Mouse (Mus musculus): ENCODE results near the gene Cd276. TPM values are rescaled to one million over a fixed set of nuclear protein-coding genes. Genes with fewer than 3 reads are reported as not detected.
"Not testable (repeated sequence)": the region's sequence is repeated elsewhere in the genome, so short reads cannot be mapped to it uniquely, and the experiment has no call there.

The Cd276 gene
- total RNA-seq (2022) = 10 to 100 TPM in 1 of 4 experiments, 1 to 10 TPM in 3; 7.0 to 11.4 (median 8.2) TPM

DNA sequence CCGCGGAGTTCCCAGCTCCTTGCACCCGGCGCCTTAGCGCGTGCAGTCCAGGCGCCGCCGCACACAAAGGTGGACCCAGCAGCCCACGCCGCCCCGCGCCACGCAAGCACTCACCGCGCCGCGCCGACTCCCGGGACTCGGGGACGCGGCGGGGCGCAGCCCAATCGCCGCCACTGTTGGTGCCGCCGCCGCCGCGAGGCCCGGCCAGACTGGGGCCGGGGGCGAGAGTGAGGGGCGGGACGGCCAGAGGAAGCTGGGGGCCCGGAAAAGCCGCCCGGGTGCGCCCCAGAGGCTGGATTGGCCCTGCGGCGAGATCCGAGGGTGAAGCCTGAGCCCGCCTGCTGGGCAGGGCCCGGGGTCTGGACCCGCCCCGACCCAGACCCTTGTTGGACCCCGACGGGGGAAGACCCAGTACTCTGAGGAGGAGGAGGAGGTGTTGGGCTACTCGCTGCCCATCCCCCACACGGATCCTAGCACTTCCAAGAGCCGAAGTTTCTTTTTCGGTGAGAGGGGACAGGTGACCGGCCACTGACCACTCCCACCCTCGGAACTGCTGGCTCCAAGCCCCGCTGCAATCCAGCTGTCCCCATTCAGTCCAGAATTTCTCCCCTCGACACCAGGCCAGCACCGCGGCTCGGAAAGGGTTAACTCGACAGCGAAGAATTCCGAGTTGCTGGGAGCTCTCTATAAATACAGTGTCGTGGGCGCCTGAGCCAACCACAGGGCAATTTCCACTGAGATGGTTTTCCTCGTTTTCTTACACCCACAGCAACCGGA lies at the start of gene Cd276:
TSS of gene Cd276 (minus strand) at position 530 of the 777 bp plus-strand sequence.
- peak; percentile 42 for DNase-seq (ENCODE audit: low spot score)

DNA sequence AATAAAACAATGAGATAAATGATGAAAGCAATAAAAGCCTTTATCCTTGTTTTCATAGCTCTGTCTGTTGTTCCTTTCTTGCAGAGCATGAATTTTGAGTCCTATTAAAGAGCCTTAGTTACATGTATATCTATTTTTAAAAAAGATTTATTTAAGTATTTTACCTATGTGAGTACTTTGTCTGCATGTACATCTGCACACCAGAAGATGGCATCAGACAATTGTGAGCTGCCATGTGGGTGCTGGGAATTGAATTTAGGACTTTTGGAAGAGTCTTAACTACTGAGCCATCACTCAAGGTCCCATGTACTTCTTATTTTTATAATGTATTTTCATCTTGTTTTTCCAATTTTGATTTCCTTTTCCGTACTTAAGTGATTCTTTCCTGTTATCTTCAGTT lies 40.1 kb upstream of the Cd276 start:
- DNase-seq (ENCODE audit: low spot score) = no peak

DNA sequence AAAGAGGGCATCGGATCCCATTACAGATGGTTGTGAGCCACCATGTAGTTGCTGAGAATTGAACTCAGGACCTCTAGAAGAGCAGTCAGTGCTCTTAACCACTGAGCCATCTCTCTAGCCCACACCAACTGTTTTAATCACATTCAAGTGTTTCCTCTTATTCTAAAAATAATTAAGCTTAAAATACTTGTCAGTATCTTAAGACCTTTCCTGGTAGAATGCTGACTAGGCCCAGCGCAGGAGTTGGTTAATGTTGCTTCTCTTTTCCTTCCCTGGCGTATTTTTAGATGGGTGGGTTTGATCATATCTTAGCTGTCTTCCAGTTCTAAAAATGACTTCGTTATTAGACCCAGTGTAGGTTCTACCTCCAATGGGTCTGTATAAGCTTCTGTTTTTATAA lies 33.4 kb upstream of the Cd276 start:
- DNase-seq (ENCODE audit: low spot score) = peak; percentile 28

DNA sequence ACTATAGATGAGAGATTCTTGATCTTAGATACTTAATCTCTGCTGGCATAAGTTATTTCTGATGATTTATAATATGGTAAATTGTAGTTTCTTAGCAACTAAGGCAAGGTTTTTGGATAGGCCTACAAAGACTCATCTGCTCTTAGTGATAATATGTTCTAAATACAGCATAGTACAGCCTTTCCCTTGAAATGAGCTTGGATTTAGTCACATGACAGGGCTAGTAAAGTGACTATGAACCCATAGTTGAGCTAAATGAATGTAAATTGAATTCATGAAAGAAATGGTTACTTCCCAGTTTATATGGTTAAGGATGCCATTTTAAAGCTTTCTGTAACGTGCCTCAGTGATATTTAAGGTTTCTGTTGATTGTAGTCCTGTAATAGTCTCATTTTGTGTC lies 29.1 kb upstream of the Cd276 start:
- DNase-seq (ENCODE audit: low spot score) = no peak

DNA sequence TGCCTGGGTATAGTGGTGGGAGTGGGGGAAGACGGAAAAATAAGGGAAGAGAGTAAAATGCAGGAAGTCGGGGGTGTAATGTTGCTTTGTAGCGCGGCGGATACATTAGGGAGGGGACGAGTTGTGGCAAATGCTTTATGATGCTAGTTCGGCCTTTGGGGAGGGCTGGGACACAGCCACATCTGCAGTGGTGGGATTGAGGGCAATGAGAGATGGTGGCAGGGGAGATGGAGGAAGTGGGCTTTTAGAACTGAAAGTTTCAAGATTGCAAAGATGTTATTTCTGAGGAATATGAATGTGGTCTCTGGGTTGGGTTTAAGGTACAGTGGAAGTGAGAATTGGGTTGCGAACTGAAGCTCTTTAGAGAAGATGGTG lies 28.0 kb upstream of the Cd276 start:
- DNase-seq (ENCODE audit: low spot score) = peak; percentile 35

DNA sequence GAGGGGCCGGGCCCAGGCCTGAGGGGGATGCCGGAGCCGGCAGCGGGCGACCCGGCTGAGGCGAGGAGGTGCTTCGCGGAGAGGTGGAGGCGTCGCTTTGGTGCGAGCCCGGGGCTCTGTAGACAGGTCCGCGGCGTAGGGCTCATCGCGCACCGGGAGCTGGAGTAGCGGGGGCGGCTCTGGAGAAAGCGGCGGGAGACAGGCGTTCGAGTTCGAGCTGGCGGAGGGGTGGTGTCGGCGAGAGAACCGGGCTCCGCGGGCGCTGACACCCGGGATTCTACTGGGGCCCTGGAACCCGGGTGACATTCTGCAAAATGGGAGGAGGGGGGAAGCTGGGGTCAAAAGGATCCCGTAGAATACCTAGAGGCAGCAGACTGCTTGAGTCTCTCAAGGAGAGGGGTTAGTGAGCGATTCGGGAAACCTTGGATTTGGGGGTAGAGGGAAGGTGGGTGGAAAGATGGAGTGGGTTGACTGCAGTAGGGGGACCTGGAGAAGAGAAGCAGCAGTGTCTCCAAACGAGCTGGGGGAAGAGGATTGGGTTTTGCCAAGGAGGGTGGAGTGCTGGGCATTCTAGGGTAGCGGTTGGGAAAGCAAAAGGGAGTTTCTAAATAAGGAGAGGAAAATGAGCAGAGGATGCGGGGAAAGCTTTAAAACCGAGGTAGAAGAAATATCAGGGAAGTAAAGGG lies 27.5 kb upstream of the Cd276 start:
- DNase-seq (ENCODE audit: low spot score) = peak; percentile 35

DNA sequence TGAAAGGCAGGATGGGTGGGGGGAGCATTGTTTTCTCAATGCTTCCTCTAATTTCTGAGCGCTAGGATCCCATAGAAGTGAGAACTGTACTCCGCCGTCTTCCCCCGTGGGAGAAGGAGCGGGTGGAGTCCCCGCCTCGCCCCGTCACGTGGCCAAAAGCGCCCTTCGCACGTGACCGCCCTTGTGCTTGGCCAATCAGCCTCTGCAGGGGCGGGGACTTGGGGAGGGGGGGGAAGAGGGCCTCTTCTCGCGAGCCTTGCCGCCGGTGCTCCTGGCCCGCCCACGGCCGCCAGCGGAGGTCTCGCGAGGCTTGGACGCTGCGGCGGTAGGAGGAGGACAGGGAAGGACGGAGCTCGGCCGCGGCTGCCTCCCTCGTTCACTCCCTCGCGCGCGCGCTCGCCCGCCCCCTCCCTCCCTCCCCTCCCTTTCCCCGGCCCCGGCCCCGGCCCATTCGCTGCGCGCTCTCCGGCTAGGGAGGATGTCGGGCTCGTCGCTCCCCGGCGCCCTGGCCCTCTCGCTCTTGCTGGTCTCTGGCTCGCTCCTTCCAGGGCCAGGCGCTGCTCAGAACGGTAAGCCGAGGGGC lies 26.8 kb upstream of the Cd276 start, which contains the start of gene Nptn:
TSS of gene Nptn (plus strand) at position 283 of the 583 bp plus-strand sequence.
- DNase-seq (ENCODE audit: low spot score) = peak; percentile 98

DNA sequence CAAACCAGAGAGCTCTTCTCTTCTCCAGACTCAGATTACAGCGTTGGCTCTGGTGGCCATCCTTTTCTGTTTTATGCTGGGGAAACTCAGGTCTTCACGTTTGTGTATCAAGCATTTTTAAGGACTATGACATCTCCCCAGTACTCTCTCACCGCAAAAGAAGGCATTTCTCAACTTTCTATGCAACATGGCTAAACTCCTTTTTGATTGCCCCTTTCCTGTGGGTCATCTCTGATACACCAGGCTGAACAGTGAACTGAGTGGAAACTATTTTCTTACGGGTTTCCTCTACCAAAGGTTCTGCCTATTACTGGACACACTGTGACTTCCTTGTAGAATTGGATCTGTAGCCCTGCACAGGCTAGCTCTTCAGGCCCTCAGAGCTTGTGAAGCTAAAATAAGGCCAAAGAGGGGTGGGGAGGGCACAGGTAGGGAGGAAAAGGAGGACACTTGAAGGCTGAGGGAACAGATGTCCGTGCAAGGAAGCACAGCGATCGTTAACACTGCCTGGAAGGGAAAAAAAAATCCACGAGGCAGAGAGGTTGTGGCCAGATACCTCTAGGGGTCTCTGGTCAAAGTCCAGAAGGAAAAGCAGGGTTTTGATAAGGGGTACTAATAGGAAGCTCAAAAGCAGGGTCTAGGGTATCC lies 26.2 kb upstream of the Cd276 start:
- DNase-seq (ENCODE audit: low spot score) = peak; percentile 27

DNA sequence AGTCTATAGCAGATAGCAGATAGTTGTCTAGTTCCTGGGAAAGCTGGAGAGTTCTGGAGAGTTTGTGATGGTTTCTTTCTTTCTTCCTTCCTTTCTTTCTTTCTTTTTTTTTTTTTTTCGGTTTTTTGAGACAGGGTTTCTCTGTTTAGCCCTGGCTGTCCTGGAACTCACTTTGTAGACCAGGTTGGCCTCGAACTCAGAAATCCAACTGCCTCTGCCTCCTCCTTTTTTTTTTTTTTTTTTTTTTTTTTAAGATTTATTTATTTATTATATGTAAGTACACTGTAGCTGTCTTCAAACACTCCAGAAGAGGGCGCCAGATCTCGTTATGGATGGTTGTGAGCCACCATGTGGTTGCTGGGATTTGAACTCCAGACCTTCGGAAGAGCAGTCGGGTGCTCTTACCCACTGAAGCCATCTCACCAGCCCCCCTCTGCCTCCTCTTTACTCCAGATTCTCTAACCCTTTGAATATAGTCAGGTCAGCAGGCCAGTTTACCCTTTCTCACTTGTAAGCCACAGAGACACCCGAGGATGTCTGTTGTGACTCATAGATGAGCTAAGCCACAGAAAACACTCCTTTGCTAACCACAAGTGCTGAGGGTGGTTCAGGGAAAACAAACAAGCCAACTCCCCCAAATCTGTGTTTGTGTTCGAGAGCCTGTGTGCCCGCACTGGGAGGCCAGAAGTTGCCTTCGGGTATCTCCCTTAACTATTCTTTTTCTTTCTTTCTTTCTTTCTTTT lies 25.4 kb upstream of the Cd276 start:
- not testable (repeated sequence) for DNase-seq (ENCODE audit: low spot score)

DNA sequence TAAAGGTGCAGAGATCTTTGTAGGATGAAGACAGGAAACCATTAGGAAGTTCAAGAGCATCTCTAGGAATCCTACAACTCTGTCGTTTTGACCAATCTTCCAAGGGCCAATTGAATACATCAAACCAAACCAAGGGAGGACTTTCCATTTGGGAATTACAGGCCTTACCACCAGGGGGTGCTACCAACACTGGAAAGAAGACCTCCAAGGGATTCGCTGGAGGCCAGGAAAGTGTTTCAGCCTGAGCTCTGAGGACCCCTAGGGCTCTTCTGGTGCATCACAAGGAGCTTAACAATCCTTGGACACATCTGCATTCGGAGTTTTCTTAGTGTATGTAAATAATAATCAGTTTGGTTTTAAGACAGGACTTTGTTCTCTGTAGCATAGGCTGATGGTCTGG lies 23.4 kb upstream of the Cd276 start:
- DNase-seq (ENCODE audit: low spot score) = peak; percentile 93

DNA sequence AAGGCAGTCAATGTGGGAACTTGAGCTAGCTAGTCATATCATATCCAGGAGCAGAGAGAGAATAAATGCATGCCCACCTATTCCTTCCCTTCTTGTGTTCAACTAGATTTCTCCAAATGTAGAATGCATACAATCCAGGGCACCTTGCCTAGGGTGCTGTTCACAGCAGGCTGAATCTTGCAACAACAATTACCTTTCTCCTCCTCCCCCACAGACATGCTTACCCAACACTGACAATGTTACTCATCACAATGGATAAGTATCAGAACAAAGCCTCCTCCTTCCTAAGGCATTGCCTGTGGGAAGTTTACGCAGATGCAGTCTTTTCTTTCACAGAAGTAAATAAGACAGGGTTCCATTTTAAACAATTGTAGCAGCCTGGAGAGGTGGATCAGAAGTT lies 15.8 kb upstream of the Cd276 start:
- no peak for DNase-seq (ENCODE audit: low spot score)

DNA sequence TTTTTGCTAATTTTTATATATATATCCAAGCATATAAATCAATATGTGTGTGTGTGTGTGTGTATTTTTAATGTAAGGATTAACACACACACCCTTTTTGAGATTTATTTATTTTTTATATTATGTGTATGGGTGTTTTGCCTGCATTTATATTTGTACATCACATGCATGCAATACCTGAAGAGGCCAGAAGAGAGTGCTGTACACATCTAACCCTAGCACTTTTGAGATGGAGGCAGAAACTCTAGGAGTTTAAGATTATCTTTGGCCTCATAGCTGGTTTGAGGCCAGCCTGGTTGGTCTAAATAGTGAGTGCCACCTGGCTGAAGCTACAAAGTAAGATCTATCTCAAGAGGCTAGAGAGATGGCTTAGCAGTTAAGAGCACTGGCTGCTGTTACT lies 12.4 kb upstream of the Cd276 start:
- DNase-seq (ENCODE audit: low spot score) = no peak

DNA sequence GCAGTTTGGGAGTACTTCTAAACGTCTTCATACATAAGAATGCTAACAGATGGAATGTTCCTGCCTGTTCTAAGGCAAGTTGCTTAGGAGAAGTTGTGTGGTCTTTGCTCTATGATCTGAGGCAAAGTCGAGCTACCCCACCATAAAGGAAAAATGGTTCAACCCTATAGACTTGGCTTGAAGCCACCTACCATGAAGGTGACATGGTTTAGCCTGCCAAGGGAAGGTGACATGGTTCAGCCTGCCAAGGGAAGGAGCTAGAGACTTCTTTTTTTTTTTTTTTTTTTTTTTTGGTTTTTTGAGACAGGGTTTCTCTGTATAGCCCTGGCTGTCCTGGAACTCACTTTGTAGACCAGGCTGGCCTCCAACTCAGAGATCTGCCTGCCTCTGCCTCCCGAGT lies 10.7 kb upstream of the Cd276 start:
- not testable (repeated sequence) for DNase-seq (ENCODE audit: low spot score)

DNA sequence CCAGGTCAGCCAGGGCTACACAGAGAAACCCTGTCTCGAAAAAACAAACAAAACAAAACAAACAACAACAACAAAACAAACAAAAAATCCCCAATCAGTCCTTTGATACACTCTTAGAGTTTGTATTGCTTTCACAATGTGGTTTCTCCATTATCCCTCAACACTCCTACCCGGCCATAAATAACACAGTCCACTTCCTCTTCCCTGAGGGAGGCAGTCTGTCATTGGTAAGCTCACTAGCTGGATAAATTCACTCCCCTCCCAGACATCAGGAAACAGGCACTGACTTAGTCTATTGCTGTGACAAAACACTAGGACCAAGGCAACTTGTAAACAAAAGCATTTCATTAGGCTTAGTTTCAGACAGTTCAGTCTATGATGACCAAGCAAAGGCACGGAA lies 5.0 kb upstream of the Cd276 start:
- DNase-seq (ENCODE audit: low spot score) = peak; percentile 54

DNA sequence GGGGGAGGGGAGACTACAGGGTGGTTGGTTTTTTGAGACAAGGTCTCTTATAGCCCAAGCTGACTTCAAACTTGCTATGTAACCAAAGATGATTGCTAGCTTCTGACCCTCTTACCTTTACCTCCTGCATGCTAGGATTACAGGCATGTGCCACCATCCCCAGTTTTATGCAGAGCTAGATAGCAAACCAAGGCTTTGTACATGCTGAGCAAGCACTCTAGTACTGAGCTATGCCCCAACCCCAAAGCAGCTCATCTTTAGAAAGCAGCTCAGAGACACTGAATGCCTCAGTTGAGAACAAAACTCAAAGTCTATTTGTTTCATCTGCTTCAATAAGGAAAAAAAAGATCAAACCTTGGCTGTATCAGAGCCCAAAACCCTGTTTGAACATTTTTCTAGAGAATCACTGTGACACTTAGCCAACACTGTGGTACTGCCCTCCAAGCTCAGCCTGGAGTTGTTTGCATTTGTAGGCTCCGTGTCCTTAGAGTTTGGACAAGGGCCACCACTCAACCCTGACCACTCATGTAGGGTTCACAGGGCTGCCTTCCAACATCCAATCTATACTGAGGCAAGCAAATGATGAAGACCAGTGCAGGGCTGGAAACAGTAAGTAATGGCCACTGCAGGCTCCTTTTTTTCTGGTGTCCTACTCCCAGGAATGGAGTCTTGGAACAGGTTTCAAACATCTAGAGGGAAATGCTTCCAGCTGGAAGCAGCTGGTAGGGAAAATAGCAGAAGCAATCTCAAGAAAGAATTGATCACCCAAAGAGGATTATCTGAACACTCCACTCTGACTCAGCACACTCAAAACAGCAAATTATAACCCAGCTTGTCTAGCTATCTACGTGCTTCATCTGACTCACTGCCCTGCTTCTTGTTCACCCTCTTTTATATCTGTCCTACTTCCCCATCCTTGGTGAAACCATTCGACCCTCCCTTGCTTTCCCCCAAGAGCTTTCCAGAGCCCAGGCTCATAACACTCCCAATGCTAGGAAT lies 2.5 kb upstream of the Cd276 start:
- no peak for DNase-seq (ENCODE audit: low spot score)

DNA sequence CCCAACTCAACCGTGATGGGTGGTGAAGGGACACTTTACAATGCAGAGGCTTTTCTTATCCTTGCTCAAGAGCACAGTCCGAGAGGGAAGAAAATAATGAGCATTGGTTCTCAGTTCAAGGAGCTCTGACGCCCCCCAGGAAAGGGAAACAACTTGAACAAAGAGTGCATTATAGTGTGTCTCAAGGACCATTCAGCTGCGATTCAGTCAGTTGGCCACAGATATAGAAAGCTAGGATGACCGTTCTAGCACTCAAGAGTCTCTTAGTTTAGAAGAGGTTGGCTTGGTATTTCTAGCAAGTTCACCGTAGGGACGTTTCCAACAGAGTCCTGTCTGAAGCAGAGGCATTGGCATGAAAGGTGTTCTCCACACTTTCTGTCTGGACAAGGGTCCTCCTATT lies 1.4 kb upstream of the Cd276 start:
- no peak for DNase-seq (ENCODE audit: low spot score)

DNA sequence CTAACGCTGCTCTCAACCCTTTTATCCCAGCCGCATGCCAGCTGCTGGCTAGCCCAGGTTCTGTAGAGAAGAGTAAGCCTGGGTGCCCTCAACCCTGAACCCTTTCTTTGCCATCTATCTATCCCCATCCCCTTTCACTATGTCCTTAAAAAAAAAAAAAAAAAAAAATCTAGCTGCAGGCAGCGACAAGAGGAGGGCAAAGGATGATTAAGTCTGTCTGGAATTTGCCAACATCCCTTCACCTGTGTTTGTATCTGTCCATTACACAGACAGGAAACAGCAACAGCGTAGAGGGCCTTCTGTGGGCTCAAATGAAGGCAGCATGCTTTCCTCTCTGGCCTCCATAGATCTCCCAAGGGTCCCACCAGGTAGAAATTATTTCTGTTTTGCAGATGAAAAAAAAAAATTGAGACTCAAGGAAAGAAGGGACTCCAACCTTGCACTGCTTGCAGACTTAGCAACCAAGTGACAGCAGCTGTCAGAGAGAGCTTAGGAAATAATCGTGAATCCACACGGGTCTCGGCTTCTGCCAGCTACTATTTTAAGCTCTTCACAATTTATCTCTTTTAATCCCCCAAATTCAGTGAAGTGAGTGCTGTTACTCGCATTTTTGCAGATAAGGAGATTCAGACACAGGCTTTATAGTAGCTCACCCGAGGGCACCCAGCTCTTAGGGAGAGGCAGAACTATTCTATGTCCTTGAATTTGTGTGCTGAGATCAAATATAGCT lies 613 bp upstream of the Cd276 start:
- DNase-seq (ENCODE audit: low spot score) = no peak

DNA sequence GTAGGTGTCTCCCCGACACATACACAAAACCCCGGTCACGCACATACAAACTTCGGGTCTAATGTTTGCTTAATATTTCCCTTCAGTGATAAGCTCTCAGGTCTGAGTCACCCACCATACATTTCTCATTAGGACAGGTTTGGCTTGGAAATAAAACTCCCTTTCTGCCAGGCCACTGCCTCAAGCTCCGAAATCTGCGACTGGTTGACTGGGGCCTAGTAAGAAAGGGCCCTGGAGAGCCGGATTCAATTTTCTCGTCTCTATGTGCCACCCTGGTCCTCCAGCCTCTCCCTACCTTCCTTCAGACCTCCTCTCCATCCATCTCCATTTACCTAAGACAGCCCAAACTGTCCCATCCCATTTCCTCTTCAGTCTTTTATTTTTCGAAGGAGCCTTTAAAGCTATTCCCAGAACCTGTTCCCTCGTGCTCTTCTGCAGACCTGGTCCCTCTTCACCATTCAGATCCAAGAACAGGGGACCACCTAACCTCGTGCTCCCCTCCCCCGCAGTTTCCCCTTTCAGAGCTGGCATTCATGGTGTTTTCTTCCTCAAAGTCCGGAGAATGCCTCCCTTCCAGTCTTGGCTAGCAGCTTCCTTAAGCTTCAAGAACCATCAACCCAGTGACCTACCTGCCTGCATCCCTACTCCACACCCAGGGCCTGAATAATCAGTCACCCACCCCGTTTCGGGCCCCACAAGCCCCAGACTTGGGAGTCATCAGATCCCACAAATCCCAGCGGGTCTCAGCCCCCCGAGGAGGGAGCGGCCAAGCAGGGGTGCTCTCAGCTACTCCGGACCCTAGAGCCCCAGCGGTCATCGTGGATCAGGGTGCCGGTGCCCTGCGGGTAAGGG lies 955 bp downstream of the Cd276 start:
- DNase-seq (ENCODE audit: low spot score) = no peak

DNA sequence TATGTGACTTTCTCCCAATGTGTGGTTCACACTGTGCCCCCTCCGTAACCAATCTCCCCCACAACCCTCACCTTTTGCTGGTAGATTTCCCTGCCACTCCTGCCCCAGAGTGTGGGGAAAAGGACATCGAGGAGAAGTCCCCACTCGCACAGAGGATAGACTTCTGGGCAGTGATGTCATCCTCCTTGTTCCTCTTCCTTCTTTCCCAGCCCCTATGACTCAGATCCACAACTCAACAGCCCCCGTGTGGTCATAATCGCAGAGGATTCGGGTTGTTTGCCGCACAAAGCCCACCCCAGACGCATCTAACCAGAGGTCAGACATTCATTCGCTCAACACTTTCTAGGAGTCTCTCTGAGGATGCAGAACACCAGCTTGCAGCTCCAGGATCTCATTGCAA lies 3.2 kb downstream of the Cd276 start:
- DNase-seq (ENCODE audit: low spot score) = no peak
